In genomic region chr5:136582201-136582600, GRCm38 (mm10) we compare ENCODE assay signal across 11 mouse cellular contexts. TPM values are rescaled to one million over a fixed set of nuclear protein-coding genes. Genes with fewer than 3 reads are reported as not detected.
DNase-seq lines count a peak whose midpoint lies in the region; ATAC-seq lines count a peak whose summit lies in the region.
"Had no signal": no experiment of that assay in that cellular context is flagged by ENCODE, and none has a peak within 500 bp of the region (broad histone marks: within the 10 kb centered on the region; RNA-seq: fewer than 3 reads in every experiment).

No protein-coding gene starts in this region.

- WGBS in hindbrain, embryonic 10.5 days = 6% methylated on average over 12 of the region's 12 CpGs
- 6% methylated on average over 12 of the region's 12 CpGs for WGBS in hindbrain, embryonic 11.5 days
- 9% methylated on average over 12 of the region's 12 CpGs for WGBS in embryonic facial prominence, embryonic 12.5 days
- 3% methylated on average over 12 of the region's 12 CpGs for WGBS in limb, embryonic 12.5 days

- no peak overlapping the region for H3K4me2 ChIP-seq in hindbrain, embryonic 11.5 days (replicated peaks; ENCODE audit: low read depth, low read length)
- H3K4me2 ChIP-seq in embryonic facial prominence, embryonic 12.5 days (replicated peaks) = peak overlapping the region; percentile 33; the same call in 1 of the 2 replicates
- H3K4me2 ChIP-seq in limb, embryonic 12.5 days = peak overlapping the region; percentile 48

- peak overlapping the region; percentile 29 for H3K4me3 ChIP-seq in hindbrain, embryonic 10.5 days
- no peak overlapping the region for H3K4me3 ChIP-seq in hindbrain, embryonic 11.5 days (ENCODE audit: low read depth, low read length)
- 0 out of 2 replicates have a peak overlapping the region, but pooled peaks have one; percentile 1 for H3K4me3 ChIP-seq in embryonic facial prominence, embryonic 12.5 days
- H3K4me3 ChIP-seq in limb, embryonic 12.5 days (replicated peaks) = peak overlapping the region; percentile 25; the same call in 1 of the 2 replicates

- peaks cover 4% of the 10 kb centered on the region; the same call in 1 of the 2 replicates for H3K9me3 ChIP-seq in hindbrain, embryonic 10.5 days
- no peaks in the 10 kb centered on the region for H3K9me3 ChIP-seq in hindbrain, embryonic 11.5 days (ENCODE audit: control insufficient read depth, low read length)
- no peaks in the 10 kb centered on the region for H3K9me3 ChIP-seq in embryonic facial prominence, embryonic 12.5 days
- peaks cover 5% of the 10 kb centered on the region; the same call in 1 of the 2 replicates for H3K9me3 ChIP-seq in limb, embryonic 12.5 days

- no peak overlapping the region for H3K9ac ChIP-seq in hindbrain, embryonic 11.5 days (ENCODE audit: low read depth, low read length)
- H3K9ac ChIP-seq in embryonic facial prominence, embryonic 12.5 days = no peak overlapping the region
- H3K9ac ChIP-seq in limb, embryonic 12.5 days (replicated peaks) = no peak overlapping the region

- peaks cover 49% of the 10 kb centered on the region for H3K27me3 ChIP-seq in hindbrain, embryonic 10.5 days (ENCODE audit: insufficient read depth, poor library complexity, severe bottlenecking)
- H3K27me3 ChIP-seq in hindbrain, embryonic 11.5 days (ENCODE audit: control insufficient read depth, insufficient read depth, low read length) = peaks cover 17% of the 10 kb centered on the region
- H3K27me3 ChIP-seq in embryonic facial prominence, embryonic 12.5 days = peaks cover 58% of the 10 kb centered on the region
- H3K27me3 ChIP-seq in limb, embryonic 12.5 days = peaks cover 60% of the 10 kb centered on the region

- peaks cover 17% of the 10 kb centered on the region for H3K4me1 ChIP-seq in hindbrain, embryonic 10.5 days (replicated peaks)
- H3K4me1 ChIP-seq in hindbrain, embryonic 11.5 days (replicated peaks; ENCODE audit: control insufficient read depth, insufficient read depth, low read length) = 0 out of 2 replicates have a peak, but pooled peaks cover 3% of the 10 kb centered on the region
- H3K4me1 ChIP-seq in embryonic facial prominence, embryonic 12.5 days = peaks cover 13% of the 10 kb centered on the region
- peaks cover 19% of the 10 kb centered on the region for H3K4me1 ChIP-seq in limb, embryonic 12.5 days (replicated peaks)

- H3K27ac ChIP-seq in hindbrain, embryonic 10.5 days = no peak overlapping the region
- H3K27ac ChIP-seq in hindbrain, embryonic 11.5 days (ENCODE audit: low read depth, low read length) = no peak overlapping the region
- no peak overlapping the region for H3K27ac ChIP-seq in embryonic facial prominence, embryonic 12.5 days
- H3K27ac ChIP-seq in limb, embryonic 12.5 days = no peak overlapping the region

- DNase-seq in hindbrain, embryonic 10.5 days (ENCODE audit: low spot score) = no peak
- DNase-seq in hindbrain, embryonic 11.5 days (ENCODE audit: low spot score) = no peak
- DNase-seq in ES-CJ7 (ENCODE audit: low read depth, low spot score) = peak; percentile 57
- DNase-seq in frontal cortex, postnatal 36 days (ENCODE audit: low spot score in 2 of 2) = no peak
- no peak for DNase-seq in cerebellum, adult 8-10 months
- DNase-seq: embryo, embryonic 11 days; spleen, adult 18-20 months; thymus, postnatal 4 days had no signal

- no peaks in the 10 kb centered on the region for H3K36me3 ChIP-seq in hindbrain, embryonic 10.5 days
- no peaks in the 10 kb centered on the region for H3K36me3 ChIP-seq in hindbrain, embryonic 11.5 days (ENCODE audit: control insufficient read depth, insufficient read depth, low read length)
- no peaks in the 10 kb centered on the region for H3K36me3 ChIP-seq in embryonic facial prominence, embryonic 12.5 days
- H3K36me3 ChIP-seq in limb, embryonic 12.5 days = no peaks in the 10 kb centered on the region

- ATAC-seq in hindbrain, embryonic 11.5 days (ENCODE audit: low FRiP score) = no peak
- ATAC-seq in embryonic facial prominence, embryonic 12.5 days (ENCODE audit: insufficient number of reproducible peaks, insufficient read depth, low FRiP score, low TSS enrichment) = no peak
- no peak for ATAC-seq in limb, embryonic 12.5 days (ENCODE audit: insufficient number of reproducible peaks, insufficient read depth, low FRiP score, low TSS enrichment, low read depth)
- ATAC-seq: inflammation-experienced regulatory T-cells, adult 6 months had no signal

RNA-seq across cellular contexts. Expression of gene Cux1, which starts 14.9 kb away (rescaled TPM):
- polyA plus RNA-seq in hindbrain, embryonic 10.5 days (2016; fragmentation: Nextera tagmentation; extraction: Ambion mirVana) = 90.5 and 109 TPM in 2 replicates
- polyA plus RNA-seq in hindbrain, embryonic 11.5 days (2014; fragmentation: Nextera tagmentation; extraction: Ambion mirVana) = 103 and 107 TPM in 2 replicates
- 79.8 and 81.1 TPM in 2 replicates for polyA plus RNA-seq in embryonic facial prominence, embryonic 12.5 days (2016; fragmentation: Nextera tagmentation; extraction: Ambion mirVana)
- 82.3 and 84.4 TPM in 2 replicates for polyA plus RNA-seq in limb, embryonic 12.5 days (2016; fragmentation: Nextera tagmentation; extraction: Ambion mirVana)
